Mouse (Mus musculus) inflammation-experienced regulatory T-cells, adult 6 months (primary cell): ENCODE measurements around the gene Zfp950. TPM values are rescaled to one million over a fixed set of nuclear protein-coding genes. Genes with fewer than 3 reads are reported as not detected.

Experiments used
- ATAC-seq: one replicate; pipeline ENCODE4 v1.8.0; 2017
- polyA plus RNA-seq, 3 experiments: library from polyadenylated mRNA; unstranded; fragments of 100-300 nt; shearing (Covaris generic); gene quantifications; one replicate each; pipeline ENCODE4 v1.2.1; 2017

The Zfp950 gene
- polyA plus RNA-seq, 3 experiments from 2014 or later, result 32.9 to 62.0 (median 54.8) TPM

DNA sequence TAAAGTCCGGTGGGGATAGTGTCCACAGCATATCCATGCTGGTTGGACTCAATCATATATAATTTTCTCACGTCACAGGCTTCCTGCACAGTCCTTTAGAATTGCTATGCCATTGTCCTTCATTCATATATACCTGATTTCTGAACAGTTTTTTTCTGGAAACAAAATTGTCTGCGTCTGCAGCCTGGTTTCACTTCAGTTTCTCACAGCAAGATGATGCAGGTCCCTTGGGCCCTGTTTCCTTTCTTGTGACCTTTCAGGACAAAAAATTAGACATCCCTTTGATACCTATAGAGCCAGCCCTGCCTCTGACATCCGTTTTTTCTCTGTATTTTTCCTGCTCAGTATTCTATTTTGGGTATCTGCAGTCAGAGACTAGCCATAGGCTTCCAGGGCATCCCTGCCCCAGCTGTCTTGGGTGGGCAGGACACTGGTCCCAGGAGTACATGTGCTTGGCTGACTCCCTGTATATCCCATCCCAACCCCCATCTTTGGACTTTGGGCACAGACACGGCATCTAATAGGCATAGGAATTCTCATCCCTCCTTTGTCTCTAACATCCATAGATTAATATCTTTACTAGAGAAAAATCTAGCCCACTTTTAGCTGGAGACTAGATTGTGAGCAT, 83.7 kb downstream of the Zfp950 start:
- no peak for ATAC-seq

DNA sequence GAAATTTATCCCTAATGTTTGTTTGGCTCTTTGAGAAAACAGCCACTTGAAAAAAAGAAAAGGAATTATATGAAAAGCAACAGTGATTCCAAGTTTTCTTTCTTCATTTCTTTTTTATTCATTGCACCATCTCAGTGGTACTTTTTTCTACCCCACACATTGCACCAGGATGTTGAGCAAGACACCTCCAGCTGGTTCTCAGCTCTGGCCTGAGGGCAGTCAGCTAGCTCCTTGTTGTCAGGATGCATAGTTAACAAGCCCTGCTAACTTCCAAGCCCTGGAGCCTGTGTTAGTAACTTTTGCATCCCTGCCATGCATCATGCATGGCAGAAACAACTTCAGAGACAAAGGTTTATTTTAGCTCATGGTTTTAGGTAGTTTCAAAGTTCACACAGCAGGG, 87.9 kb downstream of the Zfp950 start:
- no peak for ATAC-seq

DNA sequence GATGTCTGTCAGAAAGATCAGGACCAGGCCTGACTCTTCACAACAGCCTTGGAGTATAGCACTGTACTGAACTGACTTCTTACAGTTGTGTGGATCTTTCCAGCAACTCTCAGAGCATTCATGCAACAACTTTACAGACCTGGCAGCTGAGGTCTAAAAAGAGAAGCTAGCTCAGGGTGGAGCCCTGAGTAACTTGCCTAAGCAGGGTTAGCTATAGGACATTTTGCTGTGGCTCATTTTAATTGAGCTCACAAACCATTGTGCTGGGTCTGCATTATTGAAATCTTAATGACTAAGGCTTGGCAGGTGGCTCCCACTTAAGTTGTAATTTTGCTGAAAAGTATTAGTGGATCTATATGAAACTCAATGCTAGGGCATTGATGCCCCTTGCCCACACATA, 88.6 kb downstream of the Zfp950 start:
- no peak for ATAC-seq

DNA sequence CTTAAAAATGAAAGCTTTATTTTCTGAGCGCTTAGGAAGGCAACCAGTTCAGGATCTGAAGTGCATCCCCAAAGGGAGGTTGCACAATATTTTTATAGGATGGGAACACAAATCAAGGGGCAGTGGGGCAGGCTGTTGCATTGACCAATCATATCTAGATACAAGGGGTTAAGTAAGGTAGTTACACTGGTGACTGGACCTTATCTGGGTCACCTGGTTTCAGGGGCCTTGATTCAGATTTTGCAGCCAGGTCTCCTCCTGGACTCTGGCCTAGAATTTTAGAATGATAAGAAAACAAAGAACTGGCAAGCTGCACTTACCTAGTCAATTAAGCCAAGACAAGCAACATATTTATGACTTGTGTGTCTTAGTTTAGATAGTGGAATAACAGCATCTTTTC, 89.5 kb downstream of the Zfp950 start:
- ATAC-seq, result no peak

DNA sequence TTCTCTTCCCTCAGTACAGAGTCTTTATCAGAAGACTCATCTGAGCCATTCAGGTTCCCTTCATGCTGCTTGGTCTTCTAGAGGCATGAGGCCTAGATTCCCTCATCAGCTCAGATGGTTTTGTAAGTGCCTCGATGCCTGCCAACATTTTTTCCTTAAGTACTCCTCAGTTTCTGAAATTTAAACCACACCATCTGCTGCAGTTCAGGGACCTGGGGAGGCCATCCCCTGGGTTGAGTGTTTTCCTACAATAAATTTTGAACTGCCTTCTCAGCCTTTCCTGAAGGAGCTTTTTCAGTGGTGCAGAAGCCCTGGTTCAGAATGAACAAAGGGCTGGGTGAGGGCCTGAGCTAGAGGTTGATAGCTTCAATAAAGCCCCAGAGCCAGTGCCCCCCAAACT, 91.2 kb downstream of the Zfp950 start:
- no peak for ATAC-seq

DNA sequence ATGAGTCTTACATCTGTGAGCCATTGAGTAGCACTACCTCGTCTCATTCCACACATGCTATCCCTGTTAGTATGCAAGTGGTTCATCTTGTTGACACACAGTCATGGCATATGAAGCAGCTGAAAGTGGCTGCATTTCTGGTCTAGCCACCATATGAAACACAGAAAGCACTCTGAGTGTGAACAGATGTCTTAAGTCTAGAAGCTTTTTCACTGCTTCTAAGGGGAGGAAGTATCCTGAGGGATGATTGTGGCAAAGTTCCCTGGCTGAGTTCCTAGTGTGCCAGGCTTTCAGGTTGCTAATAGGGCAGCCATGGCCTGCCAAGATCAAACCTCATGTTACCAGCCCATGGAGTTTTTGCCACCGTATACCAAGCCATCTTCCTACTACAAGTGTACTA, 92.0 kb downstream of the Zfp950 start:
- no peak for ATAC-seq

DNA sequence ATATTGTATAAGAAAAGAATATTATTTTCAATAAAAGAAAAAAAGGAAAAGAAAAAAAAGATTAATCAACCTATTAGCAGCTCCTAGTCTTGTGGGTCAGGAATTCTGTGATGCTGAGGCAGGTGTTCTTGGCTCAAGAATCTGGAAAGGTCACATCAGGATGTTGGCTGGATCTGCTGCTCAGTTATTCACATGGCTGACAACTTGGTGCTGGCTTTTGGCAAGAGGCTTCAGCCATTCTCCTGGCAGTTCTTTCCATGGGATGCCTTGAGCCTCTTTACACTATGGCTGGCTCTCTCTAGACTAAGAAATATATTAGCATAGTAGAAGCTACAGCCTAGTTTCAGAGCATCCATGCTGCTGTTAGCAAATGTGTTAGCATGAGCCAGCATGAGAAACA, 101.5 kb downstream of the Zfp950 start:
- ATAC-seq, result no peak

DNA sequence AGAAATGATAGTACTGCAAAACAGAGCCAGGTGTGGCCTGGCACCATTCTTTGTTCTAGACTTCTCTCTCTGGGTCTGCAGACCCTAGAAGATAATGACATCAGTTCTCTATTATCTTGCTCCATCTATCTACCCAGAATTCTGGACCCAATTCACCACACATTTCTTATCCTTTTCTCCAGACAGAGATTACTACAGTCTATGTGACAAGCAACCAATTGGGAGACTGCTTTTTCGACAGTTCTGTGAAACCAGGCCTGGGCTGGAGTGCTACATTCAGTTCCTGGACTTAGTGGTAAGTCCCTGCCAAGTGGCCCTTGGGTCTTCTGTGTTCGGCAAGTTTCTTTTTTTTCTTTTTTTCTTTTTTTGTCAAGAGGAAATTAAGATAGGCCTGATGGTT, 109.1 kb downstream of the Zfp950 start:
- no peak for ATAC-seq

DNA sequence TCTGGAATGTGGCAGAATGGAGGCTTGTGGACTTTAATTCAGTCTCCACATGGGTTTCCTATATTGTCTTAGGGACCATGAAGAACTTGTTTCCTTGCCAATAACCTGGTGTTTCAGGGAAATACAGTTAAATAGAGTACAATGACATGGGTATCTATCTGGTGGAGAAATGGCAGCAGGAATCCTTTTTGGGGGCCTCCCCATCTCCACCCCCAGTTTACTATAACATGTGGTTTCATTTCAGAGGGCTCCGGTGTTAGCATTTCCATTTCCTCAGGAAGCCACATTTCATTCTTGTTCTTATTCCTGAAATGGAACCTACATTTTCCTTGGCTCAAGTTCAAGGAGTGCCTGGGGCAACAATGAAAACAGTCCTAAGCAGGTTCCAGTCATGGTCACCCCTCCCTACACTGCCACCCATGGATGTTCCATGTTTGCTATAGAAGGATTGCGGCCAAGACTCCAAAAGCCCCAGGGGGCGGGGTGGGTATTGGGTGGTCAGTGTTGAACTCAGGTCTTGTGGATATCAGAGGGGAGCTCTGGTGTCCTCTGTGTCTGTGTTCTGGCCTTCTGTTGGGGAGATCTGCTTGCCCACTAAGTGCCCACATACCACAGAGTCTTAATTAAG, 118.6 kb downstream of the Zfp950 start:
- no peak for ATAC-seq

DNA sequence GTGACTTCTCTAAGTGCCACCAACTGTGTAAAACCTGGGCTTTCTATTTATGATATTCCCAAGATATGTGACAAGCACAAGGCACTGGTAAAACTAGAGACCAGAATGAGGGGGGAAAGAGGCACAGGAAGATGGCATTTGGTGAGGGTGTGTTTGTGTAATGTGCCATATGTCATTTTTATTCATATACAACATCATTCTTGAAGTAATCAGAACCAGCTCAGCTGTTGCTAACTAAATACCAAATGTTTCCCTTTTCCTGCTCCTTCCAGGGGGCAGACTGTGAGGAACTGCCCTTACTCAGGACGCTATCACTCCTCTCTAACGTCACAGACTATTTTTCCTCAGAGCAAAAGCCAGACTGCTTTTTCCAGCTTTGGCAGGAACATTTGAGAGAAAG, 119.1 kb downstream of the Zfp950 start:
- ATAC-seq, result no peak

DNA sequence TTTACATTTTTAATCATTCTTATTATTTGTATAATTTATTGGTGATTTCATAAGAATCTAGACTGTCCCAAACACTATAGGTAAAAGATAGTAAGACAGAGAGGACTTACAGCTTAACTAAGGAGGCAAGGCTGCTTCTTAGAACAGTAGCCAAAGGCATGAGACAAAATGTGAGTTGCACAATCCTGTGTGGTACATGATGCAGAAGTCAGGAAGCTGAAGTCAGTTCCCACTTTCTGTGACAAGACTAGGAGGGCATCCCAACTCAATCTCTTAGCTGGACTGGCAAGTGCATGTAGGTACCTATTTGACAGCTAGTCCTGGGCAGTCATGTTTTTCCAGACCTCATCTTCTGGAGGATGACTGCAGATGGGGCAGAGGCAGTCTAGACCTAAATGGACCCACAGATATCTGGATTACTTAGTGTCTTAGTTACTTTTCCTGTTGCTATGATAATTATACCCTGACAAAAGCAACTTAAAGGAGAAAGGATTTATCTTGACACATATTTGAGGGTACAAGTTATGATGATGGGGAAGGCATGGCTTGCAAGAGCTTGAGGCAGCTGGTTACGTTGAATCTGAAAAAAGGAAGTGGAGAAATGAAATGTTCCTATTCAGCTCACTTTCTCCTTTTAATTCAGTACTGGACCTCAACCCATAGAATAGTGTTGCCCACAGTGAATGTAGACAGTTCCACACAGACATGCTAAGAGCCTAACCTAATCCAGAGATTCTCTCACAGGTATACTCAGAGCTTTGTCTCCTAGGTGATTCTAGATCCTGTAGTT, 123.0 kb downstream of the Zfp950 start:
- ATAC-seq, result no peak

DNA sequence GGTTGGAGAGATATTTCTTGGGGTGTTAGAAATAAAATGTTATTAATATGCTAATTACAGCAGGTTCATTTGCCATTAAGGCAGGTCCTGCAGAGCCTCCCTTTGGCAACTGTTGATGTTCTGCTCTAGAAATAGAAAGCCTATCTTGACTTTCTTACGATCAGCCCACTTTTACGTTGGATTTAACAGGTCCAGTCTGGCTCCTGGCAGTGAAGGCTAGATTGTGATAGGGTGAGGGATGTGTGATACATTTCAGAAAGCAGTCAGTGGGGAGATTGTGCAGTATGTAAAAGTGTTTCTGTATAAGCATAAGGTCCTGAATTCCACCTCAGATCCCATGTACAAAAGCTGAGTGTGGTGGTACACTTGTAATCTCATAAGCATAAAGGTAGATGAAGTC, 131.4 kb downstream of the Zfp950 start:
- ATAC-seq, result no peak

Other genes with a start within 250 kb of the Zfp950 start
- not detected for gene Gm7102, start 35.5 kb upstream of the Zfp950 start, polyA plus RNA-seq
- not detected for gene Gm6020, start 43.0 kb upstream of the Zfp950 start, polyA plus RNA-seq
- gene Csf2ra, start 87.6 kb upstream of the Zfp950 start, polyA plus RNA-seq, result 1 to 10 TPM; 1.1 to 1.4 (median 1.2) TPM
- gene Gm21060, start 156.2 kb upstream of the Zfp950 start, polyA plus RNA-seq, result not detected